Mouse (Mus musculus): ENCODE measurements around the gene Fam98a. TPM values are rescaled to one million over a fixed set of nuclear protein-coding genes. Genes with fewer than 3 reads are reported as not detected.

The Fam98a gene
- polyA plus RNA-seq, 2 experiments: 13.7 to 58.6 TPM

- peak; percentile 67 for DNase-seq (ENCODE audit: low spot score)
- 19% methylated on average over 9 of the region's 9 CpGs for WGBS
- no peaks in the 10 kb centered on the region for H3K9me3 ChIP-seq (ENCODE audit: control insufficient read depth, low read length)
- H3K4me3 ChIP-seq (replicated peaks; ENCODE audit: low read length): no peak overlapping the region
- no peaks in the 10 kb centered on the region for H3K36me3 ChIP-seq (ENCODE audit: control insufficient read depth, insufficient read depth, low read length)
- no peak for ATAC-seq (ENCODE audit: low FRiP score, low read depth)
- no peak overlapping the region for H3K9ac ChIP-seq (ENCODE audit: low read depth, low read length, severe bottlenecking)
- no peak overlapping the region for H3K4me2 ChIP-seq (replicated peaks; ENCODE audit: low read depth, low read length, severe bottlenecking)
- TF ChIP-seq POLR2A (IDR thresholded peaks at IDR 0.05; ENCODE audit: borderline replicate concordance, extremely low read depth, insufficient read depth, insufficient read length): no peak
- no peaks in the 10 kb centered on the region for H3K27me3 ChIP-seq (ENCODE audit: control insufficient read depth, insufficient read depth, low read length)
- 0 out of 2 replicates have a peak, but pooled peaks cover 2% of the 10 kb centered on the region for H3K4me1 ChIP-seq (ENCODE audit: control insufficient read depth, insufficient read depth, low read length)
- no peak overlapping the region for H3K27ac ChIP-seq (replicated peaks; ENCODE audit: low read depth, low read length)
These were observed 29.2 kb downstream of the Fam98a start for GRCm38 (mm10) chr17:75522347-75523065.

GRCm38 (mm10) chr17:75521236-75521842 lies 30.4 kb downstream of the Fam98a start:
- H3K4me2 ChIP-seq (replicated peaks; ENCODE audit: low read depth, low read length, severe bottlenecking): no peak overlapping the region
- 0 out of 2 replicates have a peak, but pooled peaks cover 2% of the 10 kb centered on the region for H3K4me1 ChIP-seq (ENCODE audit: control insufficient read depth, insufficient read depth, low read length)
- no peaks in the 10 kb centered on the region for H3K36me3 ChIP-seq (ENCODE audit: control insufficient read depth, insufficient read depth, low read length)
- ATAC-seq (ENCODE audit: low FRiP score, low read depth) (no peak), DNase-seq (ENCODE audit: low spot score) (no peak)
- whole genome bisulfite sequencing: 31% methylated on average over 6 of the region's 6 CpGs
- no peak overlapping the region for H3K4me3 ChIP-seq (replicated peaks; ENCODE audit: low read length)
- TF ChIP-seq POLR2A (IDR thresholded peaks at IDR 0.05; ENCODE audit: borderline replicate concordance, extremely low read depth, insufficient read depth, insufficient read length): no peak
- no peak overlapping the region for H3K27ac ChIP-seq (replicated peaks; ENCODE audit: low read depth, low read length)
- no peak overlapping the region for H3K9ac ChIP-seq (ENCODE audit: low read depth, low read length, severe bottlenecking)
- no peaks in the 10 kb centered on the region for H3K9me3 ChIP-seq (ENCODE audit: control insufficient read depth, low read length)
- no peaks in the 10 kb centered on the region for H3K27me3 ChIP-seq (ENCODE audit: control insufficient read depth, insufficient read depth, low read length)

- WGBS: 59% methylated on average over 8 of the region's 8 CpGs
- H3K9me3 ChIP-seq (ENCODE audit: control insufficient read depth, low read length): no peaks in the 10 kb centered on the region
- 0 out of 2 replicates have a peak, but pooled peaks cover 2% of the 10 kb centered on the region for H3K4me1 ChIP-seq (ENCODE audit: control insufficient read depth, insufficient read depth, low read length)
- no peaks in the 10 kb centered on the region for H3K36me3 ChIP-seq (ENCODE audit: control insufficient read depth, insufficient read depth, low read length)
- H3K27ac ChIP-seq (replicated peaks; ENCODE audit: low read depth, low read length): no peak overlapping the region
- H3K27me3 ChIP-seq (ENCODE audit: control insufficient read depth, insufficient read depth, low read length): no peaks in the 10 kb centered on the region
- no peak for TF ChIP-seq POLR2A (IDR thresholded peaks at IDR 0.05; ENCODE audit: borderline replicate concordance, extremely low read depth, insufficient read depth, insufficient read length)
- DNase-seq (ENCODE audit: low spot score) (no peak), ATAC-seq (ENCODE audit: low FRiP score, low read depth) (no peak)
- H3K9ac ChIP-seq (ENCODE audit: low read depth, low read length, severe bottlenecking): no peak overlapping the region
- no peak overlapping the region for H3K4me3 ChIP-seq (replicated peaks; ENCODE audit: low read length)
- H3K4me2 ChIP-seq (replicated peaks; ENCODE audit: low read depth, low read length, severe bottlenecking): no peak overlapping the region
These were observed 32.4 kb downstream of the Fam98a start for GRCm38 (mm10) chr17:75519239-75519900.

- no peak for TF ChIP-seq POLR2A (IDR thresholded peaks at IDR 0.05; ENCODE audit: borderline replicate concordance, extremely low read depth, insufficient read depth, insufficient read length)
- H3K4me3 ChIP-seq (replicated peaks; ENCODE audit: low read length): no peak overlapping the region
- ATAC-seq (ENCODE audit: low FRiP score, low read depth) (no peak), DNase-seq (ENCODE audit: low spot score) (no peak)
- 0 out of 2 replicates have a peak, but pooled peaks cover 2% of the 10 kb centered on the region for H3K4me1 ChIP-seq (ENCODE audit: control insufficient read depth, insufficient read depth, low read length)
- H3K36me3 ChIP-seq (ENCODE audit: control insufficient read depth, insufficient read depth, low read length): no peaks in the 10 kb centered on the region
- H3K9me3 ChIP-seq (ENCODE audit: control insufficient read depth, low read length): no peaks in the 10 kb centered on the region
- WGBS: 55% methylated on average over 8 of the region's 8 CpGs
- H3K4me2 ChIP-seq (replicated peaks; ENCODE audit: low read depth, low read length, severe bottlenecking): no peak overlapping the region
- H3K27me3 ChIP-seq (ENCODE audit: control insufficient read depth, insufficient read depth, low read length): no peaks in the 10 kb centered on the region
- no peak overlapping the region for H3K9ac ChIP-seq (ENCODE audit: low read depth, low read length, severe bottlenecking)
- H3K27ac ChIP-seq (replicated peaks; ENCODE audit: low read depth, low read length): no peak overlapping the region
These were observed 33.4 kb downstream of the Fam98a start for GRCm38 (mm10) chr17:75518181-75518901.

- DNase-seq (ENCODE audit: low spot score) (no peak), ATAC-seq (ENCODE audit: low FRiP score, low read depth) (no peak)
- Histone ChIP-seq H3K27me3 (ENCODE audit: control insufficient read depth, insufficient read depth, low read length) (no peaks in the 10 kb centered on the region), H3K9me3 (ENCODE audit: control insufficient read depth, low read length) (no peaks in the 10 kb centered on the region), H3K9ac (ENCODE audit: low read depth, low read length, severe bottlenecking) (no peak overlapping the region), H3K4me3 (replicated peaks; ENCODE audit: low read length) (no peak overlapping the region), H3K27ac (replicated peaks; ENCODE audit: low read depth, low read length) (no peak overlapping the region), H3K36me3 (ENCODE audit: control insufficient read depth, insufficient read depth, low read length) (no peaks in the 10 kb centered on the region), H3K4me1 (ENCODE audit: control insufficient read depth, insufficient read depth, low read length) (no peaks in the 10 kb centered on the region), H3K4me2 (replicated peaks; ENCODE audit: low read depth, low read length, severe bottlenecking) (no peak overlapping the region)
- TF ChIP-seq POLR2A (IDR thresholded peaks at IDR 0.05; ENCODE audit: borderline replicate concordance, extremely low read depth, insufficient read depth, insufficient read length): no peak
- 71% methylated on average over 4 of the region's 4 CpGs for WGBS
These were observed 35.2 kb downstream of the Fam98a start for GRCm38 (mm10) chr17:75516591-75516990.

Data from limb, embryonic 14.5 days (tissue).